ENCODE assay signal across 8 mouse cellular contexts in genomic region chr5:103211101-103211848, GRCm38 (mm10). TPM values are rescaled to one million over a fixed set of nuclear protein-coding genes. Genes with fewer than 3 reads are reported as not detected.
DNase-seq lines count a peak whose midpoint lies in the region; ATAC-seq and TF ChIP-seq lines count a peak whose summit lies in the region.

TSS of gene Mapk10 (minus strand) at chr5:103211334.

- intact Hi-C loops in left cerebral cortex, adult 2 months (cut with DNase I), result loop anchor here (1.0 kb wide), 1 partner anchor 50 kb away; no protein-coding TSS in a partner anchor

- 0 out of 2 replicates have a peak, but pooled peaks cover 5% of the 10 kb centered on the region for H3K27me3 ChIP-seq in intestine, embryonic 14.5 days (replicated peaks; ENCODE audit: control insufficient read depth, insufficient read depth, low read length)
- H3K27me3 ChIP-seq in midbrain, embryonic 16.5 days (ENCODE audit: control insufficient read depth, insufficient read depth, low read depth, low read length), result no peaks in the 10 kb centered on the region

- peak within 1 kb of the TSS; percentile 33 for H3K4me2 ChIP-seq in intestine, embryonic 14.5 days (ENCODE audit: low read length)
- H3K4me2 ChIP-seq in midbrain, embryonic 16.5 days (ENCODE audit: low read length), result peak within 1 kb of the TSS; percentile 75

- H3K36me3 ChIP-seq in intestine, embryonic 14.5 days (ENCODE audit: control insufficient read depth, insufficient read depth, low read length), result no peaks in the 10 kb centered on the region
- no peaks in the 10 kb centered on the region for H3K36me3 ChIP-seq in midbrain, embryonic 16.5 days (ENCODE audit: control insufficient read depth, insufficient read depth, low read length)

- H3K9me3 ChIP-seq in intestine, embryonic 14.5 days (ENCODE audit: control insufficient read depth, low read length), result no peaks in the 10 kb centered on the region
- H3K9me3 ChIP-seq in midbrain, embryonic 16.5 days (replicated peaks; ENCODE audit: control insufficient read depth, low read length, poor library complexity, severe bottlenecking), result no peaks in the 10 kb centered on the region

- ATAC-seq in intestine, embryonic 14.5 days (replicated peaks; ENCODE audit: low FRiP score, low TSS enrichment, low read depth), result peak; percentile 93
- peak; percentile 98 for ATAC-seq in midbrain, embryonic 16.5 days

- H3K27ac ChIP-seq in cortical plate, adult 2 months (ENCODE audit: insufficient read depth, low read length), result peak within 1 kb of the TSS; percentile 80
- H3K27ac ChIP-seq in intestine, embryonic 14.5 days (ENCODE audit: low read depth), result no peak within 1 kb of the TSS
- H3K27ac ChIP-seq in left cerebral cortex, adult 2 months, result peak within 1 kb of the TSS; percentile 96
- H3K27ac ChIP-seq in midbrain, embryonic 16.5 days (ENCODE audit: low read length), result peak within 1 kb of the TSS; percentile 97

- H3K9ac ChIP-seq in intestine, embryonic 14.5 days (ENCODE audit: low read length), result no peak within 1 kb of the TSS
- peak within 1 kb of the TSS; percentile 84 for H3K9ac ChIP-seq in midbrain, embryonic 16.5 days (ENCODE audit: low read depth, low read length)

- H3K4me1 ChIP-seq in cortical plate, adult 2 months (ENCODE audit: control insufficient read depth, insufficient read depth, low read length), result peaks cover 6% of the 10 kb centered on the region
- peaks cover 2% of the 10 kb centered on the region for H3K4me1 ChIP-seq in intestine, embryonic 14.5 days (replicated peaks; ENCODE audit: control insufficient read depth, insufficient read depth, low read length)
- peaks cover 16% of the 10 kb centered on the region for H3K4me1 ChIP-seq in midbrain, embryonic 16.5 days (ENCODE audit: control insufficient read depth, insufficient read depth, low read length)

- WGBS in intestine, embryonic 14.5 days, result 9% methylated on average over 16 of the region's 16 CpGs
- WGBS in midbrain, embryonic 16.5 days, result 7% methylated on average over 11 of the region's 16 CpGs

- TF ChIP-seq POLR2A in cortical plate, adult 2 months (IDR thresholded peaks at IDR 0.05; ENCODE audit: extremely low read depth, insufficient read depth, low read length), result peak; percentile 100

- DNase-seq in adrenal gland, adult 8-10 months, result peak; percentile 58
- DNase-seq in gastrocnemius, postnatal 25 days, result peak; percentile 28
- no peak for DNase-seq in intestine, embryonic 14.5 days (ENCODE audit: low spot score)
- peak; percentile 85 for DNase-seq in left cerebral cortex, adult 2 months (ENCODE audit: extremely low spot score in 1 of 2, low spot score in 2 of 2)
- DNase-seq in telencephalon, adult 2 months (ENCODE audit: low read depth, low spot score), result peak; percentile 97
- DNase-seq in adipocyte (ENCODE audit: low spot score), result no peak

- no peak for TF ChIP-seq CTCF in cortical plate, adult 2 months (IDR thresholded peaks at IDR 0.05; ENCODE audit: extremely low read depth, insufficient read depth, low read length)
- no peak for TF ChIP-seq CTCF in left cerebral cortex, adult 2 months (IDR thresholded peaks at IDR 0.05)

- H3K4me3 ChIP-seq in cortical plate, adult 2 months (ENCODE audit: insufficient read depth, low read length), result peak within 1 kb of the TSS; percentile 91
- H3K4me3 ChIP-seq in intestine, embryonic 14.5 days (ENCODE audit: low read depth, low read length), result peak within 1 kb of the TSS; percentile 10; the same call in 1 of the 2 replicates
- H3K4me3 ChIP-seq in left cerebral cortex, adult 2 months, result peak within 1 kb of the TSS; percentile 53
- H3K4me3 ChIP-seq in midbrain, embryonic 16.5 days (ENCODE audit: low read depth, low read length), result peak within 1 kb of the TSS; percentile 73

RNA-seq across cellular contexts. Expression of gene Mapk10, which starts in this region (rescaled TPM):
- 10 to 100 TPM in 3 of 4 experiments, 1 to 10 TPM in 1; 7.6 to 15.2 (median 11.3) TPM for total RNA-seq in adrenal gland, adult 8-10 months (2022)
- polyA plus RNA-seq in cortical plate, adult 2 months (2012; rRNA removed), result 199 and 210 TPM in 2 replicates
- total RNA-seq in gastrocnemius, postnatal 25 days (2021), result 1 to 10 TPM in 1 of 2 experiments, under 1 TPM in 1; 0.95 to 1.3 TPM
- polyA plus RNA-seq in intestine, embryonic 14.5 days (2014; fragmentation: Nextera tagmentation; extraction: Ambion mirVana), result 8.8 and 9.6 TPM in 2 replicates
- 100 to 1,000 TPM; 475 to 532 TPM for total RNA-seq in left cerebral cortex, adult 2 months (2021)
- polyA plus RNA-seq in midbrain, embryonic 16.5 days (2015; fragmentation: Nextera tagmentation; extraction: Ambion mirVana), result 132 and 133 TPM in 2 replicates

Comparison
In these comparisons a context has a peak if more than half of its experiments do, and no peak if none do; other contexts are left out.
1. RNA of gene Mapk10 (total RNA-seq): 475 to 532 TPM in left cerebral cortex, adult 2 months; 7.6 to 15.2 TPM in adrenal gland, adult 8-10 months and 0.95 to 1.3 TPM in gastrocnemius, postnatal 25 days; every median in the first group is over 10 times any median in the second.
2. RNA of gene Mapk10 (polyA plus RNA-seq): 199 to 210 TPM in cortical plate, adult 2 months and 132 to 133 TPM in midbrain, embryonic 16.5 days; 8.8 to 9.6 TPM in intestine, embryonic 14.5 days; every median in the first group is over 10 times any median in the second.
3. DNase-seq: peak in adrenal gland, adult 8-10 months (single experiment), gastrocnemius, postnatal 25 days (single experiment), left cerebral cortex, adult 2 months (2 of 2) and telencephalon, adult 2 months (single experiment); none in intestine, embryonic 14.5 days (single experiment) and adipocyte (single experiment).
4. H3K4me3 ChIP-seq: peak in every context shown above with its lines; median percentile 91 in cortical plate, adult 2 months; 73 in midbrain, embryonic 16.5 days; 53 in left cerebral cortex, adult 2 months; 10 in intestine, embryonic 14.5 days.